In the genomic region with DNA sequence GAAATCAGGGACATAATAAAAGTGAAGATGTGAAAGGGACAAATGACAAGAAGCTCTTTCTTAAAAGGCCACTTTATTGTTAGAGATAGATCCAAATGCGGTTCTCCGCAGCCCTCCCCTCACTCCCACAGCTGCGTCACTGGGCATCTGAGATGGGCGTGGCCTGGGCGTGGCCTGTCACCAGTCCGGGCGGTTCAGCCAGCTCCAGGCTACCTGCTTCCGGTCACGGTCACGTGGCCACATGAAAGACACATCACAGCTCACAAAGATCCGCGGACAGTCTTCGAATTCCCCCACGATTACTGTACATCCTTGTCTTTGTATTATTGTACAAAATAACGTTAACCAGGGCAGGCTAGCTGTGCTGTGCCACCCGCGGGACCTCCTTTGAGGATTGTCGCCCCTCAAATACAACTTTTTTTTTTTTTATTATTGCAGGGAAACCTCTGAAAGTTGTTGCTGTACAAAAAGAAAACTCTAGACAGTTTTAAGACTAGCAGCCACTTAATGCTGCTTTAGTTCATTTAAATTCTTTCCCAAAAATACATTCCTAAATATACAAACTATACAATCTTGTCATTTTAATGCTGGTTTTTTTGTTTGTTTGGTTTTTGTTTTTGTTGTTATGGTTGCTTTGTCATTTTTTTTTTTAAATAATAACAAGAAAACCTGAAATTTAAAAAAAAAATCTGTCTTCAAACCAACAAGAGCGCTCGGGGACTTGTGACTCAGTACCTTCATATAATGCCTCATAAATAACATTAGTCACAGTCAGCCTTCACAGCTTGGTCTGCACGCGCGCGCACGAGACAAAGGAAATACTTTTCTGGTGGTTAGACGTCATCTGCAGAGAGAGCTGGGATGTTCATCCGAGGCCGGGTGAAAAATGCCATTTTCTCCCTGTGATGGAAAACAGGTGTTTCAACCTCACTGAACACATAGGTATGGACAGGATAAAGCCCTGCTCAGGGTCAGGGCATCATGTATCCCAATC, we compare ENCODE assay signal across 8 mouse cellular contexts. TPM values are rescaled to one million over a fixed set of nuclear protein-coding genes. Genes with fewer than 3 reads are reported as not detected.
DNase-seq lines count a peak whose midpoint lies in the region; ATAC-seq lines count a peak whose summit lies in the region.

No protein-coding gene starts in this region.

- H3K4me2 ChIP-seq in heart, embryonic 12.5 days, result peak overlapping the region; percentile 72
- peak overlapping the region; percentile 66 for H3K4me2 ChIP-seq in kidney, embryonic 16.5 days (replicated peaks; ENCODE audit: low read depth, low read length)

- ATAC-seq in erythroblast, adult 5-6 weeks (replicated peaks; ENCODE audit: low FRiP score, poor library complexity, severe bottlenecking), result peak; percentile 92
- peak; percentile 92 for ATAC-seq in heart, embryonic 12.5 days (ENCODE audit: insufficient number of reproducible peaks, low FRiP score)
- peak; percentile 88 for ATAC-seq in kidney, embryonic 16.5 days (ENCODE audit: low FRiP score, low TSS enrichment)

- peak; percentile 90 to 92 for DNase-seq in B cell, adult 2 months
- peak; percentile 91 for DNase-seq in brain, adult 2 months (ENCODE audit: low read depth, low spot score)
- DNase-seq in liver, result peak; percentile 95
- peak; percentile 72 to 82 for DNase-seq in monocyte, adult 2 months (ENCODE audit: low read depth in 1 of 2, low spot score in 2 of 2)
- DNase-seq in spleen, postnatal 14 days (ENCODE audit: low spot score in 2 of 2), result peak; percentile 80 to 85

- H3K27ac ChIP-seq in heart, embryonic 12.5 days (ENCODE audit: poor library complexity, severe bottlenecking), result no peak overlapping the region
- H3K27ac ChIP-seq in kidney, embryonic 16.5 days (ENCODE audit: low read length), result 0 out of 2 replicates have a peak overlapping the region, but pooled peaks have one; percentile 25

- peaks cover 3% of the 10 kb centered on the region for H3K36me3 ChIP-seq in heart, embryonic 12.5 days
- H3K36me3 ChIP-seq in kidney, embryonic 16.5 days (ENCODE audit: insufficient read depth, low read length), result peaks cover 5% of the 10 kb centered on the region; the same call in 1 of the 2 replicates

- H3K27me3 ChIP-seq in heart, embryonic 12.5 days (replicated peaks), result no peaks in the 10 kb centered on the region
- H3K27me3 ChIP-seq in kidney, embryonic 16.5 days (ENCODE audit: insufficient read depth, low read length), result no peaks in the 10 kb centered on the region

- H3K9ac ChIP-seq in heart, embryonic 12.5 days, result no peak overlapping the region
- peak overlapping the region; percentile 68 for H3K9ac ChIP-seq in kidney, embryonic 16.5 days (replicated peaks; ENCODE audit: low read length)

- H3K9me3 ChIP-seq in heart, embryonic 12.5 days (replicated peaks), result no peaks in the 10 kb centered on the region
- no peaks in the 10 kb centered on the region for H3K9me3 ChIP-seq in kidney, embryonic 16.5 days (ENCODE audit: low read length)

- 29% methylated on average over 28 of the region's 28 CpGs for WGBS in heart, embryonic 12.5 days
- WGBS in kidney, embryonic 16.5 days, result 16% methylated on average over 28 of the region's 28 CpGs

- H3K4me3 ChIP-seq in heart, embryonic 12.5 days, result peak overlapping the region; percentile 44
- H3K4me3 ChIP-seq in kidney, embryonic 16.5 days (ENCODE audit: low read length), result peak overlapping the region; percentile 45

- H3K4me1 ChIP-seq in heart, embryonic 12.5 days (replicated peaks), result peaks cover 6% of the 10 kb centered on the region
- H3K4me1 ChIP-seq in kidney, embryonic 16.5 days (ENCODE audit: insufficient read depth, low read length), result peaks cover 6% of the 10 kb centered on the region

RNA-seq across cellular contexts. Expression of a gene that starts 4.3 kb away (rescaled TPM):
- total RNA-seq in erythroblast, adult 5-6 weeks (2015; ENCODE audit: low replicate concordance), result 20.9 and 22.2 TPM in 2 replicates
- total RNA-seq in erythroblast, adult 5-6 weeks (2017; ENCODE audit: low replicate concordance), result 24.7 and 25.4 TPM in 2 replicates
- polyA plus RNA-seq in heart, embryonic 12.5 days (2016; fragmentation: Nextera tagmentation; extraction: Ambion mirVana), result 68.5 and 73.8 TPM in 2 replicates
- polyA plus RNA-seq in kidney, embryonic 16.5 days (2015; fragmentation: Nextera tagmentation; extraction: Ambion mirVana), result 96.5 and 97.2 TPM in 2 replicates

RNA-seq across cellular contexts. Expression of a gene that starts 40.0 kb away (rescaled TPM):
- total RNA-seq in erythroblast, adult 5-6 weeks (2015; ENCODE audit: low replicate concordance), result not detected in 2 replicates
- not detected in 2 replicates for total RNA-seq in erythroblast, adult 5-6 weeks (2017; ENCODE audit: low replicate concordance)
- not detected in 2 replicates for polyA plus RNA-seq in heart, embryonic 12.5 days (2016; fragmentation: Nextera tagmentation; extraction: Ambion mirVana)
- not detected in 2 replicates for polyA plus RNA-seq in kidney, embryonic 16.5 days (2015; fragmentation: Nextera tagmentation; extraction: Ambion mirVana)
